Mouse (Mus musculus): Measurements from ENCODE around the gene Fate1. TPM values are rescaled to one million over a fixed set of nuclear protein-coding genes. Genes with fewer than 3 reads are reported as not detected.

Fate1 gene
- polyA plus RNA-seq, 1 experiment = 0.23 TPM

GRCm38 (mm10) chrX:72012804-72013203, 40.0 kb downstream of the Fate1 start:
- Histone ChIP-seq H3K27ac (ENCODE audit: insufficient read depth, low read length) (no peak overlapping the region), H3K4me3 (replicated peaks; ENCODE audit: insufficient read depth, low read depth, low read length) (no peak overlapping the region), H3K27me3 (ENCODE audit: control insufficient read depth, insufficient read depth, low read length) (no peaks in the 10 kb centered on the region), H3K4me1 (ENCODE audit: control insufficient read depth, insufficient read depth, low read length) (no peaks in the 10 kb centered on the region; the same call in 1 of the 2 replicates)
- TF ChIP-seq CTCF (IDR thresholded peaks at IDR 0.05; ENCODE audit: borderline replicate concordance, insufficient read depth, low read depth, low read length) (peak; percentile 18; the same call in 1 of the 2 replicates), POLR2A (IDR thresholded peaks at IDR 0.05; ENCODE audit: borderline replicate concordance, insufficient read depth, low read length) (no peak)
- WGBS = 19% methylated on average over 3 of the region's 3 CpGs
- DNase-seq = peak; percentile 6 to 16

DNA sequence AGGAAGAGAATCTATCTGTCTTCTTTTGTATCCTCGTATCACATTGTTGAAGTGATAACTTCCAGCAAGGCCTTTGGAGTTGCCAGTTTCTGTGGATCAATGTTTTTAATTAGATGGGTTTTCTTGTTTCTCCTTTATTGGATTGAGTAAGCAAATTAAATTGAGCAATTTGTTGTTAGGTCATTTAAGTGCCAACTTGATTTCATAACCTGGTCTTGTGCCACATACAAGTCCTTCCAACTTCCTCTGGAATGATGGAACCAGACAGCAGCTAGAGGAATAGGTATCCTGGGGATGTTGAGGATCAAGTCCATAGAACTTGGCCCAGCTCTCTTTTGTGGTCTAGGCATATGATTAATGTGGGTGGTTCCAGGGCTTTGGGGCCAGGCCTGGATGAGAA, 49.5 kb downstream of the Fate1 start:
- Histone ChIP-seq H3K4me1 (ENCODE audit: control insufficient read depth, insufficient read depth, low read length) (no peaks in the 10 kb centered on the region), H3K4me3 (replicated peaks; ENCODE audit: insufficient read depth, low read depth, low read length) (no peak overlapping the region), H3K27ac (ENCODE audit: insufficient read depth, low read length) (no peak overlapping the region), H3K27me3 (ENCODE audit: control insufficient read depth, insufficient read depth, low read length) (no peaks in the 10 kb centered on the region)
- TF ChIP-seq CTCF (IDR thresholded peaks at IDR 0.05; ENCODE audit: borderline replicate concordance, insufficient read depth, low read depth, low read length) (no peak), POLR2A (IDR thresholded peaks at IDR 0.05; ENCODE audit: borderline replicate concordance, insufficient read depth, low read length) (no peak)
- DNase-seq = no peak
- WGBS = 79% methylated on average over 1 of the region's 1 CpGs

- Histone ChIP-seq H3K27me3 (ENCODE audit: control insufficient read depth, insufficient read depth, low read length) (no peaks in the 10 kb centered on the region), H3K27ac (ENCODE audit: insufficient read depth, low read length) (no peak overlapping the region), H3K4me1 (ENCODE audit: control insufficient read depth, insufficient read depth, low read length) (no peaks in the 10 kb centered on the region), H3K4me3 (replicated peaks; ENCODE audit: insufficient read depth, low read depth, low read length) (no peak overlapping the region)
- TF ChIP-seq CTCF (IDR thresholded peaks at IDR 0.05; ENCODE audit: borderline replicate concordance, insufficient read depth, low read depth, low read length) (peak; percentile 44; the same call in 1 of the 2 replicates), POLR2A (IDR thresholded peaks at IDR 0.05; ENCODE audit: borderline replicate concordance, insufficient read depth, low read length) (no peak)
- DNase-seq = peak in 1 of 2 experiments; percentile 13
- 26% methylated on average over 10 of the region's 10 CpGs for WGBS
Observed at GRCm38 (mm10) chrX:72022750-72023398, 50.1 kb downstream of the Fate1 start.

DNA sequence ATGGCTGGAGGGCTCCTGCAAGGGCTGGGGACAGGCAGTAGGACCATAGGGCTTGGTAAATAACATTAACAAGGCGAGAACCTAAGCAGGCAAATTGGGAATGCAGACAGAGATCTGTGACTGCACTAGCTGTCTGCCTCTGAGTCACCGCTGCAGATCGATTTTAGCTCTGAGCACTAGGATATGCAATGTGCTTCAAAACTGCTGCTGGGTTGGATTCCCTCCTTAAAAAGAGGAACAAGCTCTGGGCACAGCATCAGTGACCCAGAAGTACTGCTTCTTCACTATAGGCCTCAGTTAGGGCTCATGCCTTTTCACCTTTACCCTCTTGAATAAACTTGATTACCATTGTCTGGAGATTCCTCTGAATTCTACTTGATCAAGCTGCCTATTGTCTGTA, 50.8 kb downstream of the Fate1 start:
- DNase-seq = no peak
- no peak overlapping the region for H3K27ac ChIP-seq (ENCODE audit: insufficient read depth, low read length)
- H3K27me3 ChIP-seq (ENCODE audit: control insufficient read depth, insufficient read depth, low read length) = no peaks in the 10 kb centered on the region
- no peaks in the 10 kb centered on the region for H3K4me1 ChIP-seq (ENCODE audit: control insufficient read depth, insufficient read depth, low read length)
- 84% methylated on average over 3 of the region's 3 CpGs for WGBS
- TF ChIP-seq CTCF (IDR thresholded peaks at IDR 0.05; ENCODE audit: borderline replicate concordance, insufficient read depth, low read depth, low read length) = no peak
- TF ChIP-seq POLR2A (IDR thresholded peaks at IDR 0.05; ENCODE audit: borderline replicate concordance, insufficient read depth, low read length) = no peak
- no peak overlapping the region for H3K4me3 ChIP-seq (replicated peaks; ENCODE audit: insufficient read depth, low read depth, low read length)

Other genes with a start within 250 kb of the Fate1 start
- 27.5 and 27.8 TPM in 2 replicates for gene Vma21, start 157.1 kb upstream of the Fate1 start, polyA plus RNA-seq (2012; rRNA removed)
- 1.2 and 1.3 TPM in 2 replicates for gene Gm1141, start 52.0 kb upstream of the Fate1 start, polyA plus RNA-seq (2012; rRNA removed)
- gene Prrg3, start 10.4 kb upstream of the Fate1 start, polyA plus RNA-seq (2012; rRNA removed) = 12.2 and 14.0 TPM in 2 replicates
- gene Cnga2, start 18.9 kb downstream of the Fate1 start, polyA plus RNA-seq (2012; rRNA removed) = 0.21 and 0.23 TPM in 2 replicates
- gene Magea4, start 249.0 kb downstream of the Fate1 start, polyA plus RNA-seq (2012; rRNA removed) = not detected in 2 replicates